Mouse (Mus musculus): Measurements from ENCODE around the gene Arsg. TPM values are rescaled to one million over a fixed set of nuclear protein-coding genes. Genes with fewer than 3 reads are reported as not detected.
A peak's percentile ranks its signal among the peaks of the same experiment; 100 is the strongest.

The Arsg gene
- polyA plus RNA-seq, 1 experiment from 2014 or later, result 3.2 TPM

DNA sequence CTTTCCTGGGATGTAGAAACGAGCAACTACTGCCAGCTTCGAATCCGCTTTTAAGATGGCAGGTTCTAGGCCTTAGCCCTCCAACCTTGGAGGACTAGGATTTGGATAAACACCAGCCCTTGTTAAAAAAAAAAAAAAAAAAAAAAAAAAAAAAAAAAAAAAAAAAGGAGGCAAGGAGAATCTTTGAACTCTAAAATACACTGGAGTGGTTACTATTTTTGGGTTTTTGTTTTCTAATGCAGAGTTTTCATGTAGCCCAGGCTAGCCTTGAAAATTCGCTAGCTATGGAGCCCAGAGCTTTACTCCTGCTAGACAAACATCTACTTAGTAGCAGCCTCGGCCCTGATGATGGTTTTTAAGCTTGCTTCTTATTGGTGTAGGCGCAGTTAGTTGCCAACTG, 134.4 kb downstream of the Arsg start:
- H3K27me3 ChIP-seq (ENCODE audit: control insufficient read depth, insufficient read depth, low read length), result no peaks in the 10 kb centered on the region
- no peak overlapping the region for H3K4me2 ChIP-seq (replicated peaks; ENCODE audit: low read depth)
- peaks cover 9% of the 10 kb centered on the region; the same call in 1 of the 2 replicates for H3K4me1 ChIP-seq (replicated peaks; ENCODE audit: control insufficient read depth, insufficient read depth)
- H3K27ac ChIP-seq (replicated peaks), result no peak overlapping the region
- no peaks in the 10 kb centered on the region; the same call in 1 of the 2 replicates for H3K36me3 ChIP-seq (ENCODE audit: control insufficient read depth, insufficient read depth, low read length)
- WGBS, result 77% methylated on average over 6 of the region's 6 CpGs
- TF ChIP-seq CTCF (IDR thresholded peaks at IDR 0.05; ENCODE audit: low read depth), result no peak
- no peak for TF ChIP-seq EP300 (optimal IDR thresholded peaks at IDR 0.05)
- no peaks in the 10 kb centered on the region for H3K9me3 ChIP-seq (ENCODE audit: control insufficient read depth, low read length)
- no peak overlapping the region for H3K4me3 ChIP-seq (ENCODE audit: low read depth, low read length)
- H3K9ac ChIP-seq (ENCODE audit: low read length), result no peak overlapping the region
- ATAC-seq (ENCODE audit: low FRiP score, low TSS enrichment), result no peak
- no peak for DNase-seq (ENCODE audit: low spot score)

DNA sequence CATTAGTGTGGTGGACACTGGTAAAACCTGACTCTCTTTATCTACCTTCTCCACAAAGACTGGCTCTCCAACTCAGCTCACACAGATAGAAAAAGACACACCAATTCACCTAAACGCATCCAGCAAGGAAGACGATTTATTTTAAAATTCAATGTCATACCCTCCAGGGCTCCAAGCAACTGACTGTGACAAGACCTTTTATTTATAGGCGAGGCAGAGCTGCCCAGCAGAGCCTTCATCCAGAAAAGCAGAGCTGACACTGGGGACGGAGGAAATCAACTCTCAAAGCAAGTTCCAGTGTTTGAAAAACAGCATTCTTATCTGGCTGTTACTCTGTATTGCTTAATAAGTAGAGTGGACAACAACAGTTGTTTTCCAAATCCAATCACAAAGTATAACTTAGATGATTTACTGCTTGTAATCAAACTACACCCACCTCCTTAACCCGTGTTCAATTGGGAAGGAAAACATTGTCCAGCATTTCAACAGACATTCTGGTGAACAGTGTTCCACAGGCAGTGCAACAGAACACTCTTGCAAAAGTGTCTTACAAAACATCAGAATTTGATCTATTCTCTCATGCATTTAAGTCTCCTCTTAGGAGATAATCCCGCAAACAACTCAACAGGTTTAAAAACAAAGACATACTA, 135.9 kb downstream of the Arsg start:
- Histone ChIP-seq H3K4me1 (replicated peaks; ENCODE audit: control insufficient read depth, insufficient read depth) (peaks cover 9% of the 10 kb centered on the region; the same call in 1 of the 2 replicates), H3K27me3 (ENCODE audit: control insufficient read depth, insufficient read depth, low read length) (no peaks in the 10 kb centered on the region), H3K27ac (replicated peaks) (no peak overlapping the region), H3K4me3 (ENCODE audit: low read depth, low read length) (no peak overlapping the region; the same call in 1 of the 2 replicates), H3K36me3 (ENCODE audit: control insufficient read depth, insufficient read depth, low read length) (no peaks in the 10 kb centered on the region; the same call in 1 of the 2 replicates), H3K9me3 (ENCODE audit: control insufficient read depth, low read length) (no peaks in the 10 kb centered on the region), H3K4me2 (replicated peaks; ENCODE audit: low read depth) (peak overlapping the region; percentile 85), H3K9ac (ENCODE audit: low read length) (no peak overlapping the region; the same call in 1 of the 2 replicates)
- DNase-seq (ENCODE audit: low spot score) (no peak), ATAC-seq (ENCODE audit: low FRiP score, low TSS enrichment) (no peak)
- TF ChIP-seq CTCF (IDR thresholded peaks at IDR 0.05; ENCODE audit: low read depth), result no peak
- no peak for TF ChIP-seq EP300 (optimal IDR thresholded peaks at IDR 0.05)
- 50% methylated on average over 6 of the region's 6 CpGs for WGBS

DNA sequence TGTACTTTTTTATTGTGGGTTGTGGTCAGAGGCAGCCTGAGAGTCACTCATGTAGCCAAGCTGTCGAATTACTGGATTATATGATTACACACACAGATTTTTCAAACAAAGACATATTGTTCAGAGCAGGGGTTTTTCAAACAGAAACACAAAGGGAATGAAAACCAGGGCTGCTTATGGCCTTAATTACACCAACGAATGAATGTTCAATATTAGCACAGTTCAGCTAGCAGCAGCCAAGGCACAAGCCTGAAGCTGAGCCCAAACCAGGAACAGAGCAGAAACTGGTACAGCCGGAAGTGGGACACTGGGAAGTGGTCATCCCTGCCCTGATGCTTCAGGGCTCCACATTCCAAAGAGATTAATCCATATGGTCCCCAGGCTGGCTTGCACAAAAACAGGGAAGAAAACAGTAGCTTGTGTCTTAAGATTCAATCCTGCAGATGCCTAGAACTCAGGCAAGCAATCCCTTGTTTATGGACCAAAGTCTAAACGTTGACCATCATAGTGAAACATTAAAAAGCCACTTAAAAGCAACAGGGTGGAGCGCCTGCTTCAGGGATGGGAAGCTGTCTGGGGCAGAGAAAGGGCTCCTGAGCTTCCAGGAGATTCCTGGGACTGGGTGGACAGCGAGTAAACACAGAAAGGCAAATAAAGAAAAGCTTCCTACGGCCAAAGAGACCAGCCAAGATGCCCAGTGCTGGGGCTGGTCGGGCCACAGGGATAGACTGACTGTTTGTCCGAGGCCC, 137.0 kb downstream of the Arsg start:
- peak overlapping the region; percentile 92 for H3K9ac ChIP-seq (ENCODE audit: low read length)
- H3K27me3 ChIP-seq (ENCODE audit: control insufficient read depth, insufficient read depth, low read length), result no peaks in the 10 kb centered on the region
- WGBS, result 10% methylated on average over 9 of the region's 9 CpGs
- H3K4me1 ChIP-seq (replicated peaks; ENCODE audit: control insufficient read depth, insufficient read depth), result peaks cover 9% of the 10 kb centered on the region; the same call in 1 of the 2 replicates
- no peaks in the 10 kb centered on the region for H3K9me3 ChIP-seq (ENCODE audit: control insufficient read depth, low read length)
- peak overlapping the region; percentile 82 for H3K4me3 ChIP-seq (ENCODE audit: low read depth, low read length)
- no peak for TF ChIP-seq CTCF (IDR thresholded peaks at IDR 0.05; ENCODE audit: low read depth)
- TF ChIP-seq EP300 (optimal IDR thresholded peaks at IDR 0.05), result no peak
- DNase-seq (ENCODE audit: low spot score) (peak; percentile 38), ATAC-seq (ENCODE audit: low FRiP score, low TSS enrichment) (no peak)
- H3K4me2 ChIP-seq (replicated peaks; ENCODE audit: low read depth), result peak overlapping the region; percentile 85
- no peaks in the 10 kb centered on the region for H3K36me3 ChIP-seq (ENCODE audit: control insufficient read depth, insufficient read depth, low read length)
- H3K27ac ChIP-seq (replicated peaks), result peak overlapping the region; percentile 95

DNA sequence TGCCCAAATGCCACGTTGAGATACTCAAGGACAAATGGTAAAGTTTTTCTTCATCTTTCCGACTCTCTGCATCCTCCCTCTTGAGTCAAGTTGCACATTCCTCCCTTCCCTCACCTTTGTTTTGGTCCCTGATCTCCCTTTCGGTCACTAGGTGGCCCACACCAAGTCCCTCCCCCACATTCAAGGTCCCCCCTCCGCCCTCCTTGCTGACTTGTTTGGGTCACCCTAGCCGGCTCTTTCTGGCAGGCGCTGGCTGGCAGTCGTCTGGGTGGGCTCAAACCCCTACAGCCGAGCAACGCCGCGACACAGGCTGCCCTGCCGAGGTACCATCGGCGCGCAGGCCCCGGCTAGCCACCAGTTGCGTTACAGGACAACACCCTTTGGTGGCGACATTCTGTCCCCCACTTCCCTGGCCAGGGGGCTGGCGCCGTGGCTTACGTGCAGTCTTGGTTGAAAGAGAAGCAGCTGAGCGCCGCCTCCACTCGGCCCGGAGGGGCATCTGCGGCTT, 137.7 kb downstream of the Arsg start:
- Histone ChIP-seq H3K4me2 (replicated peaks; ENCODE audit: low read depth) (peak overlapping the region; percentile 85), H3K27me3 (ENCODE audit: control insufficient read depth, insufficient read depth, low read length) (no peaks in the 10 kb centered on the region), H3K9ac (ENCODE audit: low read length) (peak overlapping the region; percentile 92), H3K4me3 (ENCODE audit: low read depth, low read length) (peak overlapping the region; percentile 82), H3K4me1 (replicated peaks; ENCODE audit: control insufficient read depth, insufficient read depth) (peaks cover 9% of the 10 kb centered on the region; the same call in 1 of the 2 replicates), H3K9me3 (ENCODE audit: control insufficient read depth, low read length) (no peaks in the 10 kb centered on the region), H3K36me3 (ENCODE audit: control insufficient read depth, insufficient read depth, low read length) (no peaks in the 10 kb centered on the region), H3K27ac (replicated peaks) (peak overlapping the region; percentile 95)
- DNase-seq (ENCODE audit: low spot score) (no peak), ATAC-seq (ENCODE audit: low FRiP score, low TSS enrichment) (peak; percentile 19)
- TF ChIP-seq CTCF (IDR thresholded peaks at IDR 0.05; ENCODE audit: low read depth), result peak; percentile 41; the same call in 1 of the 2 replicates
- TF ChIP-seq EP300 (optimal IDR thresholded peaks at IDR 0.05), result no peak
- WGBS, result under 1% methylated on average over 24 of the region's 26 CpGs

DNA sequence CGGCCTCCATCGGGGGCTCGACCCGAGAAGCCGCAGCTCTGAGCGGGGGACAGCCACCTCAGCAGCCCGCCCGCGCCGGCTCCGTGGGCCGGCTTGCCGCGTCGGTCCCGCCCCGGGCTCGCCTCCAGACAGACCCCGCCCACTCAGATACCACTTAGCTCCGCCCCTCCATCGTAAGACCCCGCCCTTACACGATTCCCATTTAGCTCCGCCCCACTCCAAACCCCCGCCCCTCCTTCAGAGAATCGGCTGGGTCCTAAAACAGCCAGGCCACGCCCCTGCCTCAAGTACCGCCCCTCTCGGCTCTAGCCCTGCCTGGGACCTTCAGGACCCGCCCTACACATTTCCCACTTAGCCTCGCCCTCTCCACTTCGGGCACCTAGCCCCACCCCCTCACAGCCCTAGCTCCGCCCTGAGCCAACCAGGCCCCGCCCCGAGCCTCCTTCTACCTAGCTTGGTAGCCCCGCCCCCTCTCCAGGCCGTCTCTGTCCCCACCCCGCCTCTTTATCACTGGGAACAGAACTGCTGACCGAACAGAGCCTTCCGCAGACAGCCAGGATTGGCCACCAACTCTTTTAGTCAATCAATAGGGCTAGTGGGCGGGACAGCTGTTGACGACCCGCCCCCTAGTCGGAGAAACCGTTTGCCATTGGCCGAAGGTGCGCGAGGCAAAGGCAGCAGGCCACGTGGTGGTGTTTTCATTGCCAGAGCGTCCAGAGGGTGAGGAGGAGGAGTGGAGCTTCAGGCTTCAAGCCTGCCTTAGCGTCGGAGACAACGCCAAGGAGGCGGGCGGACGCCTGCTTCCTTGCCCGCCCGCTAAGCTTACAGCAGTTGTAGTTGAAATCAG, 138.4 kb downstream of the Arsg start, which contains the start of gene Wipi1:
Wipi1 (minus strand) TSS at position 665 of the 847 bp plus-strand sequence.
- H3K27ac ChIP-seq (replicated peaks), result peak within 1 kb of the TSS; percentile 95
- H3K27me3 ChIP-seq (ENCODE audit: control insufficient read depth, insufficient read depth, low read length), result no peaks in the 10 kb centered on the region
- DNase-seq (ENCODE audit: low spot score) (peak; percentile 100), ATAC-seq (ENCODE audit: low FRiP score, low TSS enrichment) (peak; percentile 97)
- H3K4me2 ChIP-seq (replicated peaks; ENCODE audit: low read depth), result peak within 1 kb of the TSS; percentile 85
- whole genome bisulfite sequencing, result under 1% methylated on average over 56 of the region's 58 CpGs
- H3K36me3 ChIP-seq (ENCODE audit: control insufficient read depth, insufficient read depth, low read length), result no peaks in the 10 kb centered on the region
- H3K9ac ChIP-seq (ENCODE audit: low read length), result peak within 1 kb of the TSS; percentile 92
- peaks cover 9% of the 10 kb centered on the region; the same call in 1 of the 2 replicates for H3K4me1 ChIP-seq (replicated peaks; ENCODE audit: control insufficient read depth, insufficient read depth)
- peak; percentile 25 for TF ChIP-seq CTCF (IDR thresholded peaks at IDR 0.05; ENCODE audit: low read depth)
- no peak for TF ChIP-seq EP300 (optimal IDR thresholded peaks at IDR 0.05)
- H3K9me3 ChIP-seq (ENCODE audit: control insufficient read depth, low read length), result no peaks in the 10 kb centered on the region
- H3K4me3 ChIP-seq (ENCODE audit: low read depth, low read length), result peak within 1 kb of the TSS; percentile 82
